Mouse (Mus musculus) bone marrow macrophage, adult 2 months (primary cell): ENCODE results near the gene Fam189a2.

ENCODE experiments used
- CTCF ChIP-seq: IDR thresholded peaks from 2 replicates; pipeline ENCODE4 v1.5.1; 2012; ENCODE audit warnings: low read depth, mild to moderate bottlenecking, low read length, moderate library complexity
- POLR2A ChIP-seq: IDR thresholded peaks from 2 replicates; pipeline ENCODE4 v1.6.1; 2012; ENCODE audit warnings: mild to moderate bottlenecking, low read depth, low read length, borderline replicate concordance

GRCm38 (mm10) chr19:24016706-24017386 is 14.0 kb downstream of the Fam189a2 start:
- TF ChIP-seq CTCF: no peak
- TF ChIP-seq POLR2A: no peak
